Mouse (Mus musculus) cerebellum, adult 8-10 months (tissue): ENCODE results near the gene Sept4.

Source experiments
- DNase-seq: peaks from one replicate; pipeline ENCODE4 v3.0.0; 2022

Sept4 gene

DNA sequence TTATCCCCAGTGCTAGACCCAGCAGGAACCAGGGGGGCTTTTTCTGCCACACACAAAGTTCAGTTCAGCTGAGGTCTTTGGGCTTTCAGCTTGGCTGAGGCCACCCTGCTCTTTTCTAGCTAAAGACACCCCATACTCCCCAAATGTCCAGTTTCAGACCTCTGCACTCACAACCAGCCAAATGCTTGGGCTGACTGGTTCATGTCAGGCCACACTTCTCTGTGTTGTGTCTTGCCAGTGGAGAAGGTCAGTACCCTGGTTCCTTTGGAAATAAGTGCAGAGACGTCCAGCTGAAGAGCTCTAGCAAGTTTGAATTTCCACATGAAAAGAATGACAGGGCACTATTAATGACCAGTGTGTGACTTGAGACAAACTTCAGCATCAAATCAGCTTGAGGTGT lies 11.0 kb downstream of the Sept4 start:
- no peak for DNase-seq

DNA sequence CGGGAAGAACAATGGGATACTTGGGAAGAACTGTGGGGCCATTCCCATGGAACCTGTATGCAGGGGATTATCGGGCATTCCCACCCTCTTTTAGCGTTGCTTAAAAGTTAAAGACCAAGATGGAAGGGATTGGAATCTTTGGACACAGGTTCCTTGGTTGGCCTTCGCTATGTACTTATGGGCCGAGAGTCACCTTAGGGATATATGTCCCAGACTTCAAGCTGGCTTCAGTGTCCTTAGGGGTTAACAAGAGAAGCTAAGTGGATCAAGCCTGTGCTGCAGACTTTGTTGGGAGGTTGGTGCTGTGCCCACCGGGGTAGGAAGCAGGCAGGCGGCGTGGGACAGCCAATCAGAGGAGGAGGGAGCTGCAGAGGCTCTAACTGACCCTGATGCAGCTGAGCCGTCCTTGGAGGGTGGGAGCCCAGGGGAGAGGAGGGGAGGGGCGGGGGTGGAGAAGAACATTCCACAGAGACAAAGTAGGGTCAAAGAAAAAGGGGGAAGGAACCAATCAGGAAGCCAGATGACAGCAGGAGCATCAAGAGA lies 11.9 kb downstream of the Sept4 start:
- no peak for DNase-seq

DNA sequence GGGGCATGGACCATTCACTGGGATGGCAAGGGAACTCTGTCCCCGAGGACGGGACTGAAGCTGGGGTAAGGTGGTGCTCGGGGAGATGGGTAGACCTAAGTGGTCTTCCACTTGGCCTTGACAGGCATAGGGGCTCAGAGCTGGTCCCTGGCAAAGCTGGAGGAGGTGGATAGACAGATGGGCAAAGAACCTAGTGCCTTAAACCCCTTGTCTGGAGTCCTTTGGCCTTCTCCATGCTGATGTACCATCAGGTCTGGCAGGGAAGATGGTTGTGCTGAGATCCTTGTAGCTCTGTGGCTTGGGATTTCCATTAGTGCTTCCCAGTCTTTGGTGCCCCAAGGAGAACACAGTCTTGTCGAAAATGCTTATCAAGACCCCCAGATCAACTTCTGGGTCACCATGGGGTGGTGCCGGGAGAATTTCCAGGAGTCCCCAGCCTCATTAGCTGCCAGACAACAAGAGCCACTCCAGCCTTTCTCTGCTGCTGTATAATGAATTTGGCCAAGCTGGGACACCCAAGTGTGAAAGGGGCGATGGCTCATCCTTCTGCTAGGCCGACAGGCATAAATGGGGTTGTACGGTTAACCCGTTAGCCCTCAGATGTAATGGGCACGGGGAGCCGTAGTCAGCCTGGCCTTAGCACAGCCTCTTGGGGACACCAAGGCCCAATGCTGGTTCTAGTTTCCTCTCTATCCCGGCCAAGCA lies 12.6 kb downstream of the Sept4 start:
- DNase-seq, result no peak

DNA sequence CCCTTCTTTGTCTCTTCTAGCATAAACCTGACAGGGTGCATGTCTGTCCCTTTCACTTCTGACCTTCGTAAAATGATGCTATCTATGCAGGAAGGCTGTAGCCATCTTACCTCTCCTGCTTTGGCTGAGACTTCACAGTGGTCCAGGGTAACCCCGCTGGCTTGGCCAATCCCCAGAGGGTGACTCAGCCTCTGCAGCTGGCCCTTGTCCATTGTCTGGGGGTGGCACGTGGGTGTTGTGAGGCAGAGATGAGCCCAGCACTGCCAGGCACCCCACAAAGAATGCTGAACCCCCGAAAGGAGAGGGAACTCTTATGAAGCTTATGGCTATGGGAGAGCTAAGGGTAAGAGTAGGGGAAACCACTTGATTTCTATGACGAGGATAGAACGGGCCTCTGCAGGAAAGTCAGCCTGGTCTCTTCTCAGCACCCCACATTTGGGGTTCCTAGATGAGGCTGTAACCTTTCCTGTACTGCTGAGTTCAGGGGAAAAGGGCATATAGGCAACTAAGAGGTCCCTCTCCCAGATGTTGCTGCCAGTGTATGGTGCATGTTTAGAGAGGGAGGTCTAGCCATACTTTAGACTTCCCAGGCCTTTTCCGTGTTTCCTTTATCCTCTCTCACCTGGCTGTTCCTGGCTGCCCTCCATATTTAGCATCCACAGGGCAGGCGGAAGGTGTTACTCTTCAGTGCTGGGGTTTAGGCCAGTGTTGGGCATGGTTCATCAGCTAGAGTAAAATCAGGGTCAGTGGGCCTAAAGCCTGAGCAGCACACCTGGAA lies 13.4 kb downstream of the Sept4 start:
- DNase-seq, result peak; percentile 60

DNA sequence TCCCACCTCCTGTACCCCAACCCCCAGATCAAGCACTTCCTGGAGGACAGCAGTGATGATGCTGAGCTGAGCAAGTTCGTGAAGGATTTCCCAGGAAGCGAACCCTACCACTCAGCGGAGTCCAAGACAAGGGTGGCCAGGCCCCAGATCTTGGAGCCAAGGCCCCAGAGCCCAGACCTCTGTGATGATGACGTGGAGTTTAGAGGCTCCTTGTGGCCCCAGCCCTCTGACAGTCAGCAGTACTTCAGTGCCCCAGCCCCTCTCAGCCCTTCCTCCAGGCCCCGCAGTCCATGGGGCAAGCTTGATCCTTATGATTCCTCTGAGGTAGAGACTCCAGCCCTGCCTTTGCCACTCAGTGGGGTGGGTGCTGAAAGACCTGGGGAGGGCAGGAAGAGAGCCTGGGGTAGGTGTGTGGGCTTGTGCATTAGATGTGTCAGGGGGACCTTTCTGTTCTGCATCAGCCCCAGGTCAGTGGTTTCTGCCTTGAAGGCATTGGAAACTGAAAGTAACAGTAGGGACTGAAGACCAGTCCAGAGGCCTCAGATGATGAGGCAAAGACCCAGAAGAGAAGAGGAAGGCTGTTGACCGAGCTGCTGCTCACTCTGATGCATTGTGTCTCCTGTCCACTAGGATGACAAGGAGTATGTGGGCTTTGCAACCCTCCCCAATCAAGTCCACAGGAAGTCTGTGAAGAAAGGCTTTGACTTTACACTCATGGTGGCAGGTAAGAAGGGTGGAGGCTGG lies 14.8 kb downstream of the Sept4 start:
- no peak for DNase-seq

DNA sequence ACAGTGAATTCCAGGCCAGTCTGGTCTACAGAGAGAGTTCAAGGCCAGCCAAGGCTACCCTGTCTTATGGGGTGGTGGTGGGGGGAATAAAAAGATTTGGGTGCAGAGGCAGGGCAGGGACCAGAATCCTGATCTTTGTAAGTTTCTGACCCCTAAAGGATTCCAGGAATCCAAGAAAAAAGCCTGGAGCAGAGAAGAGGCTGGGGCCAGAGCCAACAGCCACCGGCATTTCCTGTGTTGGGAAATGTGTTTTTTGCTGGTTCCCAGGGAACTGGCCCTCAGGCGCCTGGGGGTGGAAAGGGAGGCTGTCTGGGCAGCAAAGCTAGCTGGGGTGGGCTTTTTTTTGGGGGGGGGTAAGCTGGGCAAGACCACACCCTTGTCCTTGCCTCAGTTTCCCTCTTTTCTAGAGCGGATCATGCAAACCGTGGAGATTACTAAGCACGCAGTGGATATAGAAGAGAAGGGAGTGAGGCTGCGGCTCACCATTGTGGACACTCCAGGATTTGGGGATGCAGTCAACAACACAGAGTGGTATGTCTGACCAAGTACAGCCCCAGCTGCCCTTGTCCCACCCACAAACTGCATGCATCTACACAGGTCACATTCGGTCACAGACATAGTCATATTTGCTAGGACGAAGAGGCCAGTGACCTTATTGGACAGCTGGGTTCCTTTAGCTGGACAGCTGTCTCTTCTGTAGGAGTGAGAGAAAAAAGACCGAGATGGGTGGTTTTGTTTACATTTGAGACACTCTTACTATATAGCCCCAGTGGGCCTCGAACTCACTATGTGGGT lies 16.2 kb downstream of the Sept4 start:
- DNase-seq, result no peak

DNA sequence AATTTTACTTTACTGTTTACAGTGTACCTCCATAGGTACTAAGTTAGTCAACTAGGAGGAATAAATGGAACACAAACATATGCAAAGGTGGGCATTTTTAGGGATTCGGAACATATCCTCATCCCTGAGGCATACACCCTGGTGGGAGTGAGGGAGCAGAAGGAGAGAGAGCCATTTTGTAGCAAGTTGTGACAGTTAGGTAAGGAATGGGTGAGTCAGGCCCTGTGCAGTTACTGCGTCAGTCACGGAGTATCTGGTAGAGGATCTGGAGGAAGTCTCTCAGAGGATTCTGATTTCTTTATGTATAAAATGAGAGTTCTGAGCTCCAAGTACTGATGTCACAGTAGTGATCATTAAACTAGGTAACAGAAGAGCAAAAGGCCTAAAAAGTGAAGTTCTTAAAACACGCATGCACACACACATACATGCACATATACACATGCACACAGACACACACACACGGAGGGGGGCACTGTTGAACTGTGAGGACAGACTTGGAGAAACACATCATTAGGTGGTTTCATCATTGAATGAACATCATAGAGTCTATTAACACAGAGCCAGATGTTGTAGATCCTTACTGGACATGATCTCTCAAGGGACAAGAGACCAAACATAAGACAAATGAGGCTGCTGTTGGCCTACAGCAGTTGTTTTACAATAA lies 18.6 kb downstream of the Sept4 start:
- no peak for DNase-seq

DNA sequence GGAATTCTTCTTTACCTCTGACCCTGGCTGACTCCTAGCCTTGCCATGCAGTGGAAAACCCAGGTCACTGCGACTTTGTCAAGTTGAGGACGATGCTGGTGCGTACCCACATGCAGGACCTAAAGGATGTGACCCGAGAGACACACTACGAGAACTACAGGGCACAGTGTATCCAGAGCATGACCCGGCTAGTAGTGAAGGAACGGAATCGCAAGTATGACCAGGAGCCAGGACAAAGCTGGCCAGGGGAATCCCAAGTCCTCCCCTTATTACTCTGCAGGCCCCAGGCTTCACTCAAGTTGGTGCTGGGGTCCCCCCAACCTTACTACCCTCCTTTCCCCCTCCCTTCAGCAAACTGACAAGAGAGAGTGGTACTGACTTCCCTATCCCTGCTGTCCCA lies 20.9 kb downstream of the Sept4 start:
- no peak for DNase-seq

DNA sequence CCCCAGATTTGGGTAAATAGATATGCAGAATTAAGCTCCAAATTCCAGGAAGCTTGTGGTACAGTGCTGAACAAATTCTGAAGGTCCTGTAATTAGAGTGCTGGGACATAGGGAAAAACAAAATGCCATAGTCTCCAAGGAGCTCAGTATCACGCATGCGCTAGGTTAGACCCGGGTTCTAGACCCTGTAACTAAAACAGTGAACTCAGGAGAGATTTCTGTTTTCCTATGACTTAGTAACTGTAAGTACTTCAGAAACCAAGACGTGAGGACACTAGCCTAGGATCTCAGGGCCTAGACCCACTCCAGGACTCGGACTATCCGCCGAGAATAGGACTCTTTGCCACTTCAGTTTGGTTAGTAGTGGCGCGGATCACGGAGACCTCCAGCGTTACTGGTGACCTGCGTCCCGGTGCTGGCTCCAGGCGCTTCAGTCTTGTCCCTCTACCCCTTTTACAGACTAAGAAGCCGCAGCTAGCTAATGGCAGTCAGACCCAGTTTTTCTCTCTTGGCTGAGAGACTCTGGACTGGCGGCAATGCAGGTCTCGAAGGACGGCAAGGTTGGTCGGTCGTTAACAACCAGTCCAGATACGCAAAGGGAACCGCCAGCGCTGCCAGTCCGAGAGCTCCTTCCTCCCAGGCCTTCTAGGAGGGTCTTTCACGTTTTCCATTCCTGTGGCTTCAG lies 22.3 kb downstream of the Sept4 start:
- DNase-seq, result no peak

DNA sequence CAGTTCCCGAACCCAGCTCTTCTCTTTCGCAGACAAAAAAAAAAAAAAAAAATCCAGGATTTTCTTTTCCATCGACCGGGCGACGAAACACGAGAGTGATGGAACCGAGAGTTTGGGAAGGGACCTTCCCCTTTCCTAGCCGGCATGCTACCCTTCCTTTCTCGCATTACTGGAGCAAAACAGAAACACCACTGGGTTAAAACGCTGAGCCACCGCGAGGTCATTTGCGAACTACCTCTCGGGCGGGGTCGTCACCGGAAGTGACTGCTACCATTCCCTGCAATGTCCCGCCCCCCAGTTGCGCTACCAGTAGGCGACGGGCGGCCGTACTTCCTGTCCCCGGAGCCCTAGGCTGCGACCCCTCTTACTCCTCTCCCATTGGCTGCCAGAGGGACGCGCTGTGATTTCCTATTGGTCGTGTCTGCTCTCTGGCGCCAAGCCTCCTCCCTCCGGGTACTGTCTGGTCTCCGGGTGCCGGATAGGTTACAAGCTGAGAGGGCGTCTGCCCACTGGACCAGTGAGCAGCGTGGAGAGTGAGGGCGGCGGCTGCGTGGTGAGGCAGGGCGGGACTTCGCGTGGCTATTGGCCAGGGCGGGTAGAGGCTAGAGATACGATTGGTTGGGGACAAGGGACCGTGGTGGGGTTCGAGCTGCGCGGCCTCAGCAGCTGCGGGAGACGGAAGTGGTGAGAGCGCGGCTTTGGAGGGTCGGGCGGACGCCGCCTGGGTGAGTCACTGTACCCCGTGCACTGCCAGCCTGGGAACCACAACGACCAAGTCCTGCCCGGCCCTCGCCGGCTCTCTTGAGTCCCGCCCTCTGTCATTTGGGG lies 23.0 kb downstream of the Sept4 start, which contains the start of gene Mtmr4:
Gene Mtmr4 (plus strand): TSS at position 637 of the 828 bp plus-strand sequence.
- DNase-seq, result peak; percentile 99

DNA sequence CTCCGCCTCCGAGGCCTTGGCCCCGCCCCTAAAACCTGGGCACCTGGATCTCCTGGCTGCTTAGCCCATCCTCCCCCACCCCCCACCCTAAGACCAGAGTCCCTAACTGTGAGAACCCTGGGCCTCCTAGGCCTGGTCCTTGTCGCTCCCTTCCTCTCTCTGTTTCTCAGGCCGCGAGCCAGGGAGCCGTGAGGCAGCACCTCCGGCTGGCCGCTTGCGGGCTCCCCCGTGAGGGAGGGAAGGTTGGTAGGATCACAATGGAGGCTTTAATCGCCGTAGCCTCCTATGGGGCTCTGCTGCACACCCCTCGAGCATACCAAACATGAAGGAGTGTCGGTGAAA lies 23.6 kb downstream of the Sept4 start:
- no peak for DNase-seq

DNA sequence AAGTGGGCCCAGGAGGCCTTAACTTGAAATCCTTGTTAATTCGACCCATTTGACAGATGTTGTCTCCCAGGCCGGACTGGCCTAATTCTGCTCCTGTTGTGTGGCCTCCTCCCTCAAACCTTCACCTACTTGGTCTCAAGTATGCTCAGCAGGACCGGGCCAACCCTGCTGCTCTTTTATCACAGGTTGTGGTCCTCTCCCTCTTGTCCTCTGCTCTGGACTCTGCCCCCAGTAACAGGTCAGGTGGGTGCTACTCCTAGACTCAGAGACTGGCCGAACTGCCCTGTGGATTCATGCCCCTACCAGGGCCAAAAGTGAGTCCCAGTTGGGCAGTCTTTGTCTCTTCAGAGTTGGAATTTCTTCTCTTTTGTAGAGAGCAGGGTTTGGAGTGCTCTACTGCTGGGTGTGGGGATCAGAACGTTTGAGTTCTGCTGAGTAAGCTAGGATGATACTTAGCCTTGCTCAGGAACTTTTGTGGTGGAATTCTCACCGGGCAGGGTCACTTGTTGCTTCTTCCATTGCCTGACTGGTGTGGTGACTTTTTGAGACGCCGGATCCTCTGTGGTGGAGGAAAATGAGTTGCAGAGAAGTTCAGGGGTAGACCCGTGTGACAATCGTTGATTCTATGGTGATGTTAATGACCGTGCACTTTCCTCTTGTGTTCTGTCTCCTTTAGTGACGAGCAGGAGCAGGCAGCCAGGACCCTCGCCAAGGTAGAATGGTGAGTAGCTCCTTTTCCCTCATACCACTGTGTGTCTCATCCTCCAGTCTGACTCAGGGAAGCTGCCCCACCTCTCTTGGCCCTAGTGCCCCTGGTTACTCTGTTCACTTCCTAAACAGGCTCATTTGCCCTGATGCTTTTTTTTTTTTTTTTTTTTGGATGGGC lies 24.3 kb downstream of the Sept4 start:
- no peak for DNase-seq

DNA sequence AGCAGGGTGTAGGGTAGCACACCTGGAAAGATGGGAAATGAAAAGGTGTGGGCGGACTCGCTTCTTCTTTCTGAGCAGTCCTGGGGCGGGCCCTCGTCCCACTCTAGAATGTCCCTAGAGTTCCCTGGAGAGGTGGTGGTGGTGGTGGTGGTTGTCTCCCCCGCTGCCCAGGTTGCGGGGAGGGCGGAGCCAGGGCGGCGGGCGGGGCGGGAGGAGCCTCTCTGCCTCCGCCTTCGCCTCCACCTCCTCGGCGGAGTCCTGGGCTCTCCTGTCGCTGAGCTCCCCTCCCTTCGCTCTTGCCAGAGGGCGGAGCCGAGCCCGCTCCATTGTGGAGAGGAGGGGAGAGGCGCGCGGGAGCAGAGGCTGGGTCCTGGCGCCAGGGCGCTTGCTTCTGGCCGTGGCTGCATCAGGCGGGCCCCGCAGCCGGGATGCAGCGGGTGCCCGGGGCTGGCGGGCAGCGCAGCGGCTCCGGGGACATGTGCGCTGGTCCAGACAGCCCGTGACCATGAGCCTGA lies 26.7 kb downstream of the Sept4 start:
- DNase-seq, result peak; percentile 85

DNA sequence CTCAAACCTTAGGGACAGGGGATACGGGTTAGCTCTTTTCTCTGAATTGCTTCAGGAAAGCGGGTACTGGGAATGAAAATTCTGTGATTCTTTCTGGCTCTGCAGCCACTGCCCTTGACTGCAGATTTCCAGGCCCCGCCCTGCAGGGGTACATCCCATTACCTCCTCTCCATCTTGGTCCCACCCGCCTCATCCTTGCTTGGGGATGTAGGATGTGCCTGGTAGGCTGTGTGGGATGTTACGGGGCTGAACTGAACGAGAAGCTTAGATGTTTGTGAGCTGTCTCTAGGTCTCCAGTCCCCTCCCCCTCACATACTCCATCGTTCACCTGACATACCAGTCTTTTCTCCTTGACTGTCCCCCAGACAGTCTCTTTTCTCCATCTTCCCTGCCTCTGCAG lies 27.3 kb downstream of the Sept4 start:
- DNase-seq, result no peak

DNA sequence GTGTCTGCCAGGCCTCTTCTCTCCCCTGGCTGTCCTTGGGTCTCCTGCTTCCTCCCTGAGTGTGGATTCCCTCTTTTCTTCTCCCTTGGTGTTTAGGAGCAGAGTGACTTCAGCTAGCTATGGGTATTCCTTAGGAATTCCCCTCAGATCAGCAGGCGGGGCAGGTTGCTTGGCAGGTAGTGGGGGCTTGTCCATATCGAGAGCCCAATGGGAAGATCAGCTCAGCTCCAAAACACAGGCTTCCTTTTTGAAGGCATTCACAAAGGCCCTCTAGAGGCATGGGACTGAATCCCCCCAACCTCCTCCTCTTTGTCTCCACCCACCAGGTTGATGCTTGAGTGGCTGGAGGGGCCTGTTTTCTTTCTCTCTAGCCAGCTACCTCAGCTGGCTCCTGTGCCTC lies 27.8 kb downstream of the Sept4 start:
- DNase-seq, result no peak

DNA sequence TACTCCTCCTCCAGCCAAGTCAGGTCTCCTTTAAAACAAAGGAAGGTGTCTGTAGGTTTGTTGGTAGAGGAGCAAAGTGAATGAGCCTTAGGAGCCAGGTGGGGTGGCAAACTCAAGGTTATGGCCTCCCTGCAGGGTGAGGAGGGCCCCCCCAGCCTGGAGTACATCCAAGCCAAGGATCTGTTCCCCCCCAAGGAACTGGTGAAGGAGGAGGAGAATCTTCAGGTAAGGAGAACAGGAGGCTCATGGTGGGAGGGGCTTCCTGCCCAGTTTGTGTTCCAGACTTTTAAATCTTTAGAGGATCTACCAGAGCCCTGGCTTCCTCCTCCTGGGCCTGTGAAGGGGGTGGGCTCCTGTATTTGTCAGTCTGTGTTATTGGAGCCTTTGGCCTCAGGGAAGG lies 28.4 kb downstream of the Sept4 start:
- no peak for DNase-seq

DNA sequence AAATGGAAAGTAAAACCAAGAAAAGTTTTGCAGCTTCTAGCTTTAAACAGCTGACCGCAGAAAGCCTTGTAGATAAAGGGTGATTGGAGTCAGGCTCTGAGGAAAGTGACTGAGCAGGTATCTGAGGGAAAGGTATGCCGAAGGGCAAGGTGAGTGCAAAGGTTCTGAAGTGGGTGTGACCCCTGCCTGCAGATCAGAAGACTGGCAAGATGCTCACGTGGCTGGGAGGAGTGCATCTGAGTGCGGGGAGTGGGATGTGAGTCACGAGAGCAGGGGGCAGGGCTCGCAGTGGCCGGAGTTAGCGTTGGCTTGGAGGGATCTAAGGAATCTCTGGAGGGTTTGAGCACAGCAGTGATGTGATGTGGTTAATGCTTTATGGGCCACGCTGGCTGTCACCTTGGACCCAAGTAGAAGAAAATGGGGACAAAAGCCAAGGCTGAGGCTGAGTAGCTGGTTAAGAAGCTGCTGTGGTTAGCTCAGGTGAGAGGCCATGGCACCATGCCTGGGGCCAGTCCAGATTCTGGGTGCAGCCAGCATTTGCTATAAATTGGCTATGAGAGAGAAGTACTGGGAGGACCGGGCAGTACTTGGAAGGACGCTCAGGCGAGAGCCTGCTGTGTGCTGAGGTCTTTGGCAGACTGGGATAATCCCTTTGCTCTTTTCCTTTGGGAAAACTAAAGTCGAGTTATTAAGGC lies 30.8 kb downstream of the Sept4 start:
- no peak for DNase-seq

DNA sequence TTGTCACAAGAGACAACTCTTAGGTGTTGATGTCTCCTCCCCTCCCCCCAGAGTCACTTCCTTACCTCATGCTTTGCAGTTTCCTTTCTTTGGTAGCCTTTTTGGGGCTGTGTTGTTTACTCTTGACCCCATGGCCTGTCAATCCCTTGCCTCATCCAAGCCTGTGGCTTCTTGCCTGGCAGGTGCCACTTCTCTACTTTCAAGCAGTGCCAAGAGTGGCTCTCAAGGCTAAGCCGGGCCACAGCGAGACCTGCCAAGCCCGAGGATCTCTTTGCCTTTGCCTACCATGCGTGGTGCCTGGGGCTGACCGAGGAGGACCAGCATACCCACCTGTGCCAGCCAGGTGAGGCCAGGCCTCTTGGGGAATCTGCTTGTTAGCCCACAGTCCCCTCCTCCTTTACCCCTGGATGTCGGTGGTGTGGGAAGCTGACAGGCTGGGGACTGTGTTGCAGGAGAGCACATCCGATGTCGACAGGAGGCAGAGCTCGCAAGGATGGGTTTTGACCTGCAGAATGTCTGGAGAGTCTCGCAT lies 31.7 kb downstream of the Sept4 start:
- no peak for DNase-seq
